Mouse (Mus musculus) central nervous system, embryonic 18 days (tissue): Measurements from ENCODE around the gene Rnps1. TPM values are rescaled to one million over a fixed set of nuclear protein-coding genes. Genes with fewer than 3 reads are reported as not detected.

Source experiments
- polyA plus RNA-seq: library from polyadenylated mRNA; depleted of rRNA; stranded (reverse); fragments of >200 nt; gene quantifications from 2 replicates; pipeline ENCODE4 v1.2.3, GENCODE M21; 2012; rRNA removed

The Rnps1 gene
- polyA plus RNA-seq, result 342 and 369 TPM in 2 replicates

GRCm38 (mm10) chr17:24414230-24414976 is at the start of gene Rnps1:
TSS of gene Rnps1 (plus strand) at chr17:24414565.

GRCm38 (mm10) chr17:24426471-24427169 is 12.3 kb downstream of the Rnps1 start, which contains the start of gene Eci1:
TSS of gene Eci1 (plus strand) at chr17:24426641.

GRCm38 (mm10) chr17:24442632-24443155 is 28.3 kb downstream of the Rnps1 start, which contains the start of gene Dnase1l2:
TSS of gene Dnase1l2 (minus strand) at chr17:24443105.

GRCm38 (mm10) chr17:24469910-24470602 is 55.7 kb downstream of the Rnps1 start, which contains the start of the genes E4f1 and Pgp:
TSS of gene E4f1 (minus strand) at chr17:24470313.
TSS of gene Pgp (plus strand) at chr17:24470392.

GRCm38 (mm10) chr17:24473612-24474275 is 59.4 kb downstream of the Rnps1 start, which contains the start of gene Bricd5:
TSS of gene Bricd5 (plus strand) at chr17:24473884.

Other genes with a start within 250 kb of the Rnps1 start
- gene Atp6v0c, start 244.9 kb upstream of the Rnps1 start, polyA plus RNA-seq, result 1,667 and 1,726 TPM in 2 replicates
- 79.0 and 83.0 TPM in 2 replicates for gene Tbc1d24, start 209.0 kb upstream of the Rnps1 start, polyA plus RNA-seq
- 9.5 and 9.8 TPM in 2 replicates for gene Ntn3, start 205.0 kb upstream of the Rnps1 start, polyA plus RNA-seq
- 22.1 and 22.9 TPM in 2 replicates for gene Tedc2, start 193.7 kb upstream of the Rnps1 start, polyA plus RNA-seq
- gene Ccnf, start 163.1 kb upstream of the Rnps1 start, polyA plus RNA-seq, result 9.5 and 10.0 TPM in 2 replicates
- gene Abca17, start 63.5 kb upstream of the Rnps1 start, polyA plus RNA-seq, result 1.2 TPM in 2 replicates
- 51.3 and 52.5 TPM in 2 replicates for gene Abca3, start 62.6 kb upstream of the Rnps1 start, polyA plus RNA-seq
- gene Eci1, start 12.1 kb downstream of the Rnps1 start, polyA plus RNA-seq, result 21.5 and 23.7 TPM in 2 replicates
- gene Dnase1l2, start 28.5 kb downstream of the Rnps1 start, polyA plus RNA-seq, result 31.0 and 36.4 TPM in 2 replicates
- 80.4 and 89.3 TPM in 2 replicates for gene E4f1, start 55.7 kb downstream of the Rnps1 start, polyA plus RNA-seq
- 51.9 and 56.2 TPM in 2 replicates for gene Pgp, start 55.8 kb downstream of the Rnps1 start, polyA plus RNA-seq
- 0.67 and 1.4 TPM in 2 replicates for gene Bricd5, start 59.3 kb downstream of the Rnps1 start, polyA plus RNA-seq
- gene Mlst8, start 64.5 kb downstream of the Rnps1 start, polyA plus RNA-seq, result 40.6 TPM in 2 replicates
- 109 and 125 TPM in 2 replicates for gene Caskin1, start 74.0 kb downstream of the Rnps1 start, polyA plus RNA-seq
- 317 and 344 TPM in 2 replicates for gene Traf7, start 113.4 kb downstream of the Rnps1 start, polyA plus RNA-seq
- gene Rab26, start 119.6 kb downstream of the Rnps1 start, polyA plus RNA-seq, result 14.9 and 17.8 TPM in 2 replicates
- gene Pkd1, start 135.3 kb downstream of the Rnps1 start, polyA plus RNA-seq, result 72.1 and 73.5 TPM in 2 replicates
- gene Tsc2, start 218.1 kb downstream of the Rnps1 start, polyA plus RNA-seq, result 152 and 155 TPM in 2 replicates
- 13.9 and 14.3 TPM in 2 replicates for gene Nthl1, start 218.1 kb downstream of the Rnps1 start, polyA plus RNA-seq
- 48.9 and 51.1 TPM in 2 replicates for gene Slc9a3r2, start 235.8 kb downstream of the Rnps1 start, polyA plus RNA-seq
- 0.31 and 0.40 TPM in 2 replicates for gene Npw, start 243.9 kb downstream of the Rnps1 start, polyA plus RNA-seq